Mouse (Mus musculus) heart, embryonic 10.5 days (tissue): Measurements from ENCODE around the gene Afap1l2. TPM values are rescaled to one million over a fixed set of nuclear protein-coding genes. Genes with fewer than 3 reads are reported as not detected.
A peak's percentile ranks its signal among the peaks of the same experiment; 100 is the strongest.

ENCODE experiments used
- DNase-seq: peaks from one replicate; pipeline ENCODE4 v3.0.0-alpha.2; 2017; ENCODE audit warnings: low spot score
- H3K27ac ChIP-seq: fragments of 300-500 bp; sonication (generic); 2 replicates; pipeline ENCODE4 v1.5.1; 2016; ENCODE audit warnings: mild to moderate bottlenecking
- H3K27me3 ChIP-seq: fragments of 300-500 bp; sonication (generic); 2 replicates; pipeline ENCODE4 v1.6.1; 2016; ENCODE audit warnings: mild to moderate bottlenecking; ENCODE audit not compliant: poor library complexity, insufficient read depth, severe bottlenecking
- H3K36me3 ChIP-seq: fragments of 300-500 bp; sonication (generic); 2 replicates; pipeline ENCODE4 v1.6.1; 2016; ENCODE audit warnings: mild to moderate bottlenecking, moderate library complexity
- H3K4me1 ChIP-seq: fragments of 300-500 bp; sonication (generic); 2 replicates; pipeline ENCODE4 v1.6.1; 2016; ENCODE audit warnings: mild to moderate bottlenecking
- H3K4me3 ChIP-seq: fragments of 300-500 bp; sonication (generic); 2 replicates; pipeline ENCODE4 v1.5.1; 2016; ENCODE audit warnings: mild to moderate bottlenecking, moderate library complexity
- H3K9me3 ChIP-seq: fragments of 300-500 bp; sonication (generic); 2 replicates; pipeline ENCODE4 v1.6.1; 2016; ENCODE audit warnings: mild to moderate bottlenecking, moderate library complexity
- WGBS: fragments of 180-500 bp; shearing (Covaris S2); methylation state at CpG from one replicate; pipeline ENCODE4 v1.1.7; 2016; 5-methylcytosine and 5-hydroxymethylcytosine counted together
- polyA plus RNA-seq: library from polyadenylated mRNA; unstranded; fragments of >200 nt; fragmentation: Nextera tagmentation; extraction: Ambion mirVana; gene quantifications from 2 replicates; pipeline ENCODE4 v1.2.1, GENCODE M21; 2016

The Afap1l2 gene
- polyA plus RNA-seq, 1 experiment from 2014 or later = 1.6 TPM

GRCm38 (mm10) chr19:56942216-56942615, 65.8 kb downstream of the Afap1l2 start:
- Histone ChIP-seq H3K27me3 (no peaks in the 10 kb centered on the region), H3K4me1 (peaks cover 25% of the 10 kb centered on the region), H3K27ac (no peak overlapping the region), H3K4me3 (no peak overlapping the region), H3K9me3 (no peaks in the 10 kb centered on the region), H3K36me3 (no peaks in the 10 kb centered on the region)
- WGBS = 86% methylated on average over 7 of the region's 7 CpGs
- no peak for DNase-seq

- Histone ChIP-seq H3K9me3 (no peaks in the 10 kb centered on the region), H3K4me1 (peaks cover 28% of the 10 kb centered on the region), H3K4me3 (no peak overlapping the region), H3K27ac (no peak overlapping the region), H3K27me3 (no peaks in the 10 kb centered on the region), H3K36me3 (no peaks in the 10 kb centered on the region)
- 69% methylated on average over 11 of the region's 11 CpGs for WGBS
- no peak for DNase-seq
Observed at GRCm38 (mm10) chr19:56940507-56940906, 67.5 kb downstream of the Afap1l2 start.

GRCm38 (mm10) chr19:56939826-56940225, 68.2 kb downstream of the Afap1l2 start:
- Histone ChIP-seq H3K36me3 (no peaks in the 10 kb centered on the region), H3K4me1 (peaks cover 28% of the 10 kb centered on the region), H3K4me3 (no peak overlapping the region), H3K27me3 (no peaks in the 10 kb centered on the region), H3K27ac (no peak overlapping the region), H3K9me3 (no peaks in the 10 kb centered on the region)
- WGBS = 70% methylated on average over 9 of the region's 9 CpGs
- DNase-seq = no peak

- no peaks in the 10 kb centered on the region for H3K36me3 ChIP-seq
- peaks cover 28% of the 10 kb centered on the region for H3K4me1 ChIP-seq
- DNase-seq = no peak
- no peaks in the 10 kb centered on the region for H3K27me3 ChIP-seq
- 88% methylated on average over 5 of the region's 5 CpGs for WGBS
- no peaks in the 10 kb centered on the region for H3K9me3 ChIP-seq
- no peak overlapping the region for H3K27ac ChIP-seq
- H3K4me3 ChIP-seq = no peak overlapping the region
Observed at GRCm38 (mm10) chr19:56937911-56938310, 70.1 kb downstream of the Afap1l2 start.

GRCm38 (mm10) chr19:56936253-56936652, 71.8 kb downstream of the Afap1l2 start:
- H3K27ac ChIP-seq = no peak overlapping the region
- H3K4me3 ChIP-seq = no peak overlapping the region
- no peak for DNase-seq
- peaks cover 27% of the 10 kb centered on the region for H3K4me1 ChIP-seq
- H3K36me3 ChIP-seq = no peaks in the 10 kb centered on the region
- 95% methylated on average over 8 of the region's 8 CpGs for WGBS
- no peaks in the 10 kb centered on the region for H3K9me3 ChIP-seq
- H3K27me3 ChIP-seq = no peaks in the 10 kb centered on the region

- no peaks in the 10 kb centered on the region for H3K27me3 ChIP-seq
- H3K36me3 ChIP-seq = no peaks in the 10 kb centered on the region
- no peak for DNase-seq
- WGBS = 74% methylated on average over 7 of the region's 7 CpGs
- no peak overlapping the region for H3K27ac ChIP-seq
- H3K4me3 ChIP-seq = no peak overlapping the region
- H3K4me1 ChIP-seq = peaks cover 25% of the 10 kb centered on the region
- no peaks in the 10 kb centered on the region for H3K9me3 ChIP-seq
Observed at GRCm38 (mm10) chr19:56935777-56936176, 72.3 kb downstream of the Afap1l2 start.

- H3K4me1 ChIP-seq = peaks cover 18% of the 10 kb centered on the region
- no peak for DNase-seq
- H3K9me3 ChIP-seq = no peaks in the 10 kb centered on the region
- no peaks in the 10 kb centered on the region for H3K27me3 ChIP-seq
- no peaks in the 10 kb centered on the region for H3K36me3 ChIP-seq
- no peak overlapping the region for H3K27ac ChIP-seq
- WGBS = 89% methylated on average over 6 of the region's 6 CpGs
- no peak overlapping the region for H3K4me3 ChIP-seq
Observed at GRCm38 (mm10) chr19:56935111-56935510, 72.9 kb downstream of the Afap1l2 start.

- Histone ChIP-seq H3K27ac (no peak overlapping the region), H3K27me3 (no peaks in the 10 kb centered on the region), H3K36me3 (no peaks in the 10 kb centered on the region), H3K9me3 (no peaks in the 10 kb centered on the region), H3K4me1 (peaks cover 9% of the 10 kb centered on the region), H3K4me3 (no peak overlapping the region)
- no peak for DNase-seq
- 81% methylated on average over 3 of the region's 3 CpGs for WGBS
Observed at GRCm38 (mm10) chr19:56933800-56934199, 74.2 kb downstream of the Afap1l2 start.

GRCm38 (mm10) chr19:56930029-56930428, 78.0 kb downstream of the Afap1l2 start:
- Histone ChIP-seq H3K27me3 (0 out of 2 replicates have a peak, but pooled peaks cover 11% of the 10 kb centered on the region), H3K27ac (no peak overlapping the region), H3K4me3 (no peak overlapping the region), H3K36me3 (no peaks in the 10 kb centered on the region), H3K4me1 (no peaks in the 10 kb centered on the region), H3K9me3 (no peaks in the 10 kb centered on the region)
- no peak for DNase-seq
- WGBS = 71% methylated on average over 9 of the region's 9 CpGs

- no peaks in the 10 kb centered on the region for H3K36me3 ChIP-seq
- no peak overlapping the region for H3K4me3 ChIP-seq
- no peak for DNase-seq
- no peaks in the 10 kb centered on the region for H3K9me3 ChIP-seq
- 69% methylated on average over 3 of the region's 3 CpGs for WGBS
- no peaks in the 10 kb centered on the region for H3K4me1 ChIP-seq
- H3K27me3 ChIP-seq = 0 out of 2 replicates have a peak, but pooled peaks cover 11% of the 10 kb centered on the region
- H3K27ac ChIP-seq = no peak overlapping the region
Observed at GRCm38 (mm10) chr19:56929392-56929791, 78.6 kb downstream of the Afap1l2 start.

GRCm38 (mm10) chr19:56921744-56922143, 86.3 kb downstream of the Afap1l2 start:
- WGBS = 49% methylated on average over 5 of the region's 5 CpGs
- no peak overlapping the region for H3K4me3 ChIP-seq
- no peak for DNase-seq
- no peaks in the 10 kb centered on the region for H3K36me3 ChIP-seq
- H3K27ac ChIP-seq = no peak overlapping the region
- H3K4me1 ChIP-seq = 0 out of 2 replicates have a peak, but pooled peaks cover 5% of the 10 kb centered on the region
- peaks cover 15% of the 10 kb centered on the region for H3K27me3 ChIP-seq
- H3K9me3 ChIP-seq = no peaks in the 10 kb centered on the region

GRCm38 (mm10) chr19:56920232-56920631, 87.8 kb downstream of the Afap1l2 start:
- H3K4me3 ChIP-seq = no peak overlapping the region
- H3K27me3 ChIP-seq = peaks cover 18% of the 10 kb centered on the region
- H3K36me3 ChIP-seq = no peaks in the 10 kb centered on the region
- no peaks in the 10 kb centered on the region for H3K9me3 ChIP-seq
- 0 out of 2 replicates have a peak, but pooled peaks cover 5% of the 10 kb centered on the region for H3K4me1 ChIP-seq
- WGBS = 85% methylated on average over 13 of the region's 13 CpGs
- DNase-seq = no peak
- H3K27ac ChIP-seq = no peak overlapping the region

- no peak overlapping the region for H3K27ac ChIP-seq
- no peak overlapping the region for H3K4me3 ChIP-seq
- H3K9me3 ChIP-seq = no peaks in the 10 kb centered on the region
- H3K36me3 ChIP-seq = no peaks in the 10 kb centered on the region
- 27% methylated on average over 7 of the region's 7 CpGs for WGBS
- H3K4me1 ChIP-seq = 0 out of 2 replicates have a peak, but pooled peaks cover 5% of the 10 kb centered on the region
- peaks cover 15% of the 10 kb centered on the region for H3K27me3 ChIP-seq
- peak; percentile 92 for DNase-seq
Observed at GRCm38 (mm10) chr19:56919628-56920027, 88.4 kb downstream of the Afap1l2 start.

- 49% methylated on average over 6 of the region's 6 CpGs for WGBS
- Histone ChIP-seq H3K4me3 (no peak overlapping the region), H3K27me3 (peaks cover 15% of the 10 kb centered on the region), H3K9me3 (no peaks in the 10 kb centered on the region), H3K27ac (no peak overlapping the region), H3K36me3 (peaks cover 4% of the 10 kb centered on the region; the same call in 1 of the 2 replicates), H3K4me1 (no peaks in the 10 kb centered on the region)
- DNase-seq = no peak
Observed at GRCm38 (mm10) chr19:56915084-56915483, 92.9 kb downstream of the Afap1l2 start.
